Mouse (Mus musculus) kidney, embryonic 15.5 days (tissue): ENCODE data around the gene Clint1. TPM values are rescaled to one million over a fixed set of nuclear protein-coding genes. Genes with fewer than 3 reads are reported as not detected.
A peak's percentile ranks its signal among the peaks of the same experiment; 100 is the strongest.

Experiments used
- ATAC-seq: fragments of 200-750 bp; cut with Nextera tagmentation; replicated peaks from 2 replicates; pipeline ENCODE4 v1.8.0; 2017; ENCODE audit warnings: moderate TSS enrichment; ENCODE audit not compliant: low FRiP score
- H3K27ac ChIP-seq: fragments of 300-500 bp; sonication (generic); 2 replicates; pipeline ENCODE4 v1.5.1; 2015; ENCODE audit warnings: mild to moderate bottlenecking, inconsistent platforms
- H3K27me3 ChIP-seq: fragments of 300-500 bp; sonication (generic); 2 replicates; pipeline ENCODE4 v1.6.1; 2015; ENCODE audit warnings: inconsistent platforms
- H3K36me3 ChIP-seq: fragments of 300-500 bp; sonication (generic); 2 replicates; pipeline ENCODE4 v1.6.1; 2015; ENCODE audit warnings: inconsistent platforms
- H3K4me1 ChIP-seq: fragments of 300-500 bp; sonication (generic); 2 replicates; pipeline ENCODE4 v1.6.1; 2015; ENCODE audit warnings: inconsistent platforms
- H3K4me2 ChIP-seq: fragments of 300-500 bp; sonication (generic); 2 replicates; pipeline ENCODE4 v1.6.1; 2015; ENCODE audit warnings: moderate library complexity, mild to moderate bottlenecking, inconsistent platforms
- H3K4me3 ChIP-seq: fragments of 300-500 bp; sonication (generic); replicated peaks from 2 replicates; pipeline ENCODE4 v1.5.1; 2015; ENCODE audit warnings: mild to moderate bottlenecking, inconsistent platforms
- H3K9ac ChIP-seq: fragments of 300-500 bp; sonication (generic); 2 replicates; pipeline ENCODE4 v1.6.1; 2015; ENCODE audit warnings: mild to moderate bottlenecking, inconsistent platforms
- H3K9me3 ChIP-seq: fragments of 300-500 bp; sonication (generic); replicated peaks from 2 replicates; pipeline ENCODE4 v1.6.1; 2016; ENCODE audit warnings: inconsistent platforms
- WGBS: fragments of 180-500 bp; shearing (Covaris S2); methylation state at CpG from one replicate; pipeline ENCODE4 v1.1.7; 2015; ENCODE audit warnings: mixed read lengths; 5-methylcytosine and 5-hydroxymethylcytosine counted together
- microRNA-seq: library from miRNA; unstranded; fragments of <30 nt; microRNA quantifications from one replicate; pipeline ENCODE4, GENCODE M21; 2016
- polyA plus RNA-seq: library from polyadenylated mRNA; unstranded; fragments of >200 nt; fragmentation: Nextera tagmentation; extraction: Ambion mirVana; gene quantifications from 2 replicates; pipeline ENCODE4 v1.2.1, GENCODE M21; 2015

Gene Clint1
- polyA plus RNA-seq, 1 experiment from 2014 or later, result 97.8 TPM

- H3K9me3 ChIP-seq, result no peaks in the 10 kb centered on the region
- H3K4me1 ChIP-seq, result peaks cover 12% of the 10 kb centered on the region
- H3K27me3 ChIP-seq, result no peaks in the 10 kb centered on the region
- peak overlapping the region; percentile 90 for H3K4me3 ChIP-seq
- peaks cover 15% of the 10 kb centered on the region for H3K36me3 ChIP-seq
- H3K9ac ChIP-seq, result peak overlapping the region; percentile 85; the same call in 1 of the 2 replicates
- 65% methylated on average over 7 of the region's 7 CpGs for WGBS
- H3K4me2 ChIP-seq, result peak overlapping the region; percentile 95
- no peak for ATAC-seq
- H3K27ac ChIP-seq, result no peak overlapping the region
Observed at GRCm38 (mm10) chr11:45943108-45943705, 91.4 kb downstream of the Clint1 start.

- peak; percentile 68 for ATAC-seq
- Histone ChIP-seq H3K36me3 (peaks cover 18% of the 10 kb centered on the region), H3K9me3 (no peaks in the 10 kb centered on the region), H3K4me1 (peaks cover 12% of the 10 kb centered on the region), H3K27ac (peak overlapping the region; percentile 68), H3K4me2 (peak overlapping the region; percentile 95), H3K27me3 (no peaks in the 10 kb centered on the region), H3K9ac (peak overlapping the region; percentile 85), H3K4me3 (peak overlapping the region; percentile 90)
- WGBS, result under 1% methylated on average over 49 of the region's 49 CpGs
Observed at GRCm38 (mm10) chr11:45943891-45944642, 92.2 kb downstream of the Clint1 start.

- Histone ChIP-seq H3K4me1 (peaks cover 12% of the 10 kb centered on the region), H3K27ac (peak within 1 kb of the TSS; percentile 68), H3K36me3 (peaks cover 19% of the 10 kb centered on the region), H3K9me3 (no peaks in the 10 kb centered on the region), H3K4me2 (peak within 1 kb of the TSS; percentile 95), H3K4me3 (peak within 1 kb of the TSS; percentile 90), H3K27me3 (no peaks in the 10 kb centered on the region), H3K9ac (peak within 1 kb of the TSS; percentile 85)
- peak; percentile 92 for ATAC-seq
- WGBS, result under 1% methylated on average over 55 of the region's 55 CpGs
Observed at GRCm38 (mm10) chr11:45944643-45945156, 92.8 kb downstream of the Clint1 start, which contains the start of gene Lsm11. Lsm11 (minus strand) TSS chr11:45944935.

- no peak overlapping the region for H3K27ac ChIP-seq
- 85% methylated on average over 4 of the region's 4 CpGs for WGBS
- no peak overlapping the region for H3K4me3 ChIP-seq
- ATAC-seq, result no peak
- peaks cover 39% of the 10 kb centered on the region for H3K36me3 ChIP-seq
- no peaks in the 10 kb centered on the region for H3K27me3 ChIP-seq
- no peak overlapping the region for H3K4me2 ChIP-seq
- no peak overlapping the region for H3K9ac ChIP-seq
- peaks cover 12% of the 10 kb centered on the region for H3K4me1 ChIP-seq
- H3K9me3 ChIP-seq, result no peaks in the 10 kb centered on the region
Observed at GRCm38 (mm10) chr11:45946796-45947195, 94.9 kb downstream of the Clint1 start.

- Histone ChIP-seq H3K9ac (no peak overlapping the region), H3K27ac (no peak overlapping the region), H3K27me3 (no peaks in the 10 kb centered on the region), H3K9me3 (no peaks in the 10 kb centered on the region), H3K4me1 (peaks cover 12% of the 10 kb centered on the region), H3K36me3 (peaks cover 46% of the 10 kb centered on the region), H3K4me2 (no peak overlapping the region), H3K4me3 (no peak overlapping the region)
- WGBS, result 88% methylated on average over 2 of the region's 2 CpGs
- ATAC-seq, result no peak
Observed at GRCm38 (mm10) chr11:45947491-45947890, 95.6 kb downstream of the Clint1 start.

GRCm38 (mm10) chr11:45955127-45955627 lies 103.3 kb downstream of the Clint1 start, which contains the start of gene Thg1l:
Thg1l (minus strand) TSS chr11:45955494.
- no peaks in the 10 kb centered on the region for H3K27me3 ChIP-seq
- WGBS, result under 1% methylated on average over 32 of the region's 32 CpGs
- H3K9ac ChIP-seq, result peak within 1 kb of the TSS; percentile 55

GRCm38 (mm10) chr11:45959598-45959997 lies 107.7 kb downstream of the Clint1 start:
- WGBS, result 78% methylated on average over 3 of the region's 3 CpGs
- no peak overlapping the region for H3K9ac ChIP-seq

More at GRCm38 (mm10) chr11:45955127-45955627, 103.3 kb downstream of the Clint1 start, which contains the start of gene Thg1l:
- Histone ChIP-seq H3K4me2 (peak within 1 kb of the TSS; percentile 72), H3K4me1 (peaks cover 9% of the 10 kb centered on the region), H3K4me3 (peak within 1 kb of the TSS; percentile 89), H3K36me3 (peaks cover 24% of the 10 kb centered on the region), H3K27ac (peak within 1 kb of the TSS; percentile 85), H3K9me3 (no peaks in the 10 kb centered on the region)
- ATAC-seq, result peak; percentile 99

GRCm38 (mm10) chr11:45960003-45960402 lies 108.2 kb downstream of the Clint1 start:
- H3K4me1 ChIP-seq, result peaks cover 2% of the 10 kb centered on the region; the same call in 1 of the 2 replicates
- no peak overlapping the region for H3K9ac ChIP-seq
- no peaks in the 10 kb centered on the region for H3K36me3 ChIP-seq
- no peak for ATAC-seq
- H3K27ac ChIP-seq, result no peak overlapping the region
- no peak overlapping the region for H3K4me3 ChIP-seq
- H3K4me2 ChIP-seq, result no peak overlapping the region
- H3K27me3 ChIP-seq, result peaks cover 2% of the 10 kb centered on the region; the same call in 1 of the 2 replicates
- 89% methylated on average over 5 of the region's 5 CpGs for WGBS
- no peaks in the 10 kb centered on the region for H3K9me3 ChIP-seq

More at GRCm38 (mm10) chr11:45959598-45959997, 107.7 kb downstream of the Clint1 start:
- H3K4me2 ChIP-seq, result no peak overlapping the region
- no peaks in the 10 kb centered on the region for H3K36me3 ChIP-seq
- H3K27me3 ChIP-seq, result peaks cover 2% of the 10 kb centered on the region; the same call in 1 of the 2 replicates
- no peak overlapping the region for H3K4me3 ChIP-seq
- no peak overlapping the region for H3K27ac ChIP-seq
- H3K9me3 ChIP-seq, result no peaks in the 10 kb centered on the region
- no peak for ATAC-seq
- peaks cover 6% of the 10 kb centered on the region for H3K4me1 ChIP-seq

Small RNAs within 50 kb of the gene (microRNA-seq; reads per million reads assigned to microRNA genes)
- gene Gm22751, result not detected

Other genes with a start within 250 kb of the Clint1 start
- 5.0 and 5.6 TPM in 2 replicates for gene Lsm11, start 92.9 kb downstream of the Clint1 start, polyA plus RNA-seq
- 14.9 and 16.4 TPM in 2 replicates for gene Thg1l, start 103.4 kb downstream of the Clint1 start, polyA plus RNA-seq
- gene Sox30, start 128.3 kb downstream of the Clint1 start, polyA plus RNA-seq, result 0.22 and 0.25 TPM in 2 replicates
- gene Gm12166, start 200.3 kb downstream of the Clint1 start, polyA plus RNA-seq, result 2.8 and 6.7 TPM in 2 replicates
- gene Adam19, start 203.9 kb downstream of the Clint1 start, polyA plus RNA-seq, result 14.4 and 17.9 TPM in 2 replicates